Mouse (Mus musculus) liver, embryonic 13.5 days (tissue): ENCODE measurements around the gene Akt2. TPM values are rescaled to one million over a fixed set of nuclear protein-coding genes. Genes with fewer than 3 reads are reported as not detected.
A peak's percentile ranks its signal among the peaks of the same experiment; 100 is the strongest.

ENCODE experiments used
- ATAC-seq: fragments of 200-750 bp; cut with Nextera tagmentation; 2 replicates; pipeline ENCODE4 v1.8.0; 2017; ENCODE audit warnings: low read depth, mild to moderate bottlenecking, moderate number of reproducible peaks, moderate library complexity
- DNase-seq: peaks from one replicate; pipeline ENCODE4 v3.0.0; 2022
- H3K27ac ChIP-seq: fragments of 300-500 bp; sonication (generic); 2 replicates; pipeline ENCODE4 v1.5.1; 2015; ENCODE audit warnings: moderate library complexity, mild to moderate bottlenecking, inconsistent platforms
- H3K27me3 ChIP-seq: fragments of 300-500 bp; sonication (generic); 2 replicates; pipeline ENCODE4 v1.6.1; 2015; ENCODE audit warnings: mild to moderate bottlenecking, inconsistent platforms
- H3K36me3 ChIP-seq: fragments of 300-500 bp; sonication (generic); 2 replicates; pipeline ENCODE4 v1.6.1; 2015; ENCODE audit warnings: mild to moderate bottlenecking, inconsistent platforms
- H3K4me1 ChIP-seq: fragments of 300-500 bp; sonication (generic); replicated peaks from 2 replicates; pipeline ENCODE4 v1.6.1; 2015; ENCODE audit warnings: inconsistent platforms
- H3K4me2 ChIP-seq: fragments of 300-500 bp; sonication (generic); 2 replicates; pipeline ENCODE4 v1.6.1; 2015; ENCODE audit warnings: inconsistent platforms, mild to moderate bottlenecking, moderate library complexity
- H3K4me3 ChIP-seq: fragments of 300-500 bp; sonication (generic); replicated peaks from 2 replicates; pipeline ENCODE4 v1.5.1; 2015; ENCODE audit warnings: mild to moderate bottlenecking, inconsistent platforms
- H3K9ac ChIP-seq: fragments of 300-500 bp; sonication (generic); 2 replicates; pipeline ENCODE4 v1.6.1; 2015; ENCODE audit warnings: mild to moderate bottlenecking, inconsistent platforms
- H3K9me3 ChIP-seq: fragments of 300-500 bp; sonication (generic); replicated peaks from 2 replicates; pipeline ENCODE4 v1.6.1; 2016; ENCODE audit warnings: inconsistent platforms
- WGBS: fragments of 180-500 bp; shearing (Covaris S2); methylation state at CpG from one replicate; pipeline ENCODE4 v1.1.7; 2015; ENCODE audit not compliant: insufficient replicate concordance; 5-methylcytosine and 5-hydroxymethylcytosine counted together
- polyA plus RNA-seq: library from polyadenylated mRNA; unstranded; fragments of >200 nt; fragmentation: Nextera tagmentation; extraction: Ambion mirVana; gene quantifications from 2 replicates; pipeline ENCODE4 v1.2.1, GENCODE M21; 2015

Akt2 gene
- polyA plus RNA-seq: 29.6 and 32.3 TPM in 2 replicates

- Histone ChIP-seq H3K4me3 (peak within 1 kb of the TSS; percentile 73), H3K4me2 (peak within 1 kb of the TSS; percentile 93), H3K9me3 (no peaks in the 10 kb centered on the region), H3K27me3 (no peaks in the 10 kb centered on the region), H3K4me1 (peaks cover 50% of the 10 kb centered on the region), H3K9ac (peak within 1 kb of the TSS; percentile 90), H3K36me3 (peaks cover 10% of the 10 kb centered on the region; the same call in 1 of the 2 replicates), H3K27ac (peak within 1 kb of the TSS; percentile 99)
- under 1% methylated on average over 60 of the region's 71 CpGs for WGBS
- ATAC-seq (peak; percentile 78), DNase-seq (peak; percentile 84)
Measured at GRCm38 (mm10) chr7:27591266-27592216, at the start of gene Akt2. Gene Akt2, plus strand, starts transcription at chr7:27591552.

- Histone ChIP-seq H3K9me3 (no peaks in the 10 kb centered on the region), H3K4me3 (peak overlapping the region; percentile 69), H3K27me3 (no peaks in the 10 kb centered on the region), H3K4me2 (peak overlapping the region; percentile 86), H3K4me1 (peaks cover 78% of the 10 kb centered on the region), H3K9ac (peak overlapping the region; percentile 84), H3K36me3 (peaks cover 27% of the 10 kb centered on the region), H3K27ac (peak overlapping the region; percentile 96)
- DNase-seq (no peak), ATAC-seq (no peak)
- 56% methylated on average over 5 of the region's 5 CpGs for WGBS
Measured at GRCm38 (mm10) chr7:27541922-27542321, 49.4 kb upstream of the Akt2 start.

GRCm38 (mm10) chr7:27542392-27543033, 48.8 kb upstream of the Akt2 start:
- H3K4me1 ChIP-seq: peaks cover 72% of the 10 kb centered on the region
- peak overlapping the region; percentile 86 for H3K4me2 ChIP-seq
- H3K9me3 ChIP-seq: no peaks in the 10 kb centered on the region
- H3K27ac ChIP-seq: peak overlapping the region; percentile 96
- peak overlapping the region; percentile 69 for H3K4me3 ChIP-seq
- peaks cover 21% of the 10 kb centered on the region for H3K36me3 ChIP-seq
- no peaks in the 10 kb centered on the region for H3K27me3 ChIP-seq
- WGBS: 3% methylated on average over 30 of the region's 30 CpGs
- peak overlapping the region; percentile 84 for H3K9ac ChIP-seq
- ATAC-seq (peak; percentile 72), DNase-seq (peak; percentile 81)

GRCm38 (mm10) chr7:27543065-27543464, 48.3 kb upstream of the Akt2 start:
- peak overlapping the region; percentile 69 for H3K4me3 ChIP-seq
- peaks cover 15% of the 10 kb centered on the region for H3K36me3 ChIP-seq
- H3K4me2 ChIP-seq: peak overlapping the region; percentile 86
- DNase-seq: no peak
- H3K4me1 ChIP-seq: peaks cover 67% of the 10 kb centered on the region
- H3K9ac ChIP-seq: peak overlapping the region; percentile 84
- no peaks in the 10 kb centered on the region for H3K9me3 ChIP-seq
- no peak for ATAC-seq
- H3K27me3 ChIP-seq: no peaks in the 10 kb centered on the region
- no peak overlapping the region for H3K27ac ChIP-seq
- WGBS: 41% methylated on average over 6 of the region's 6 CpGs

- no peaks in the 10 kb centered on the region for H3K27me3 ChIP-seq
- ATAC-seq (no peak), DNase-seq (no peak)
- H3K9ac ChIP-seq: no peak overlapping the region
- no peak overlapping the region for H3K4me2 ChIP-seq
- no peak overlapping the region for H3K4me3 ChIP-seq
- H3K9me3 ChIP-seq: no peaks in the 10 kb centered on the region
- H3K27ac ChIP-seq: peak overlapping the region; percentile 4; the same call in 1 of the 2 replicates
- H3K36me3 ChIP-seq: peaks cover 12% of the 10 kb centered on the region
- H3K4me1 ChIP-seq: peaks cover 59% of the 10 kb centered on the region
- 80% methylated on average over 4 of the region's 4 CpGs for WGBS
Measured at GRCm38 (mm10) chr7:27543851-27544250, 47.5 kb upstream of the Akt2 start.

- Histone ChIP-seq H3K27me3 (no peaks in the 10 kb centered on the region), H3K9me3 (no peaks in the 10 kb centered on the region), H3K9ac (no peak overlapping the region), H3K4me2 (no peak overlapping the region), H3K4me1 (peaks cover 52% of the 10 kb centered on the region), H3K27ac (no peak overlapping the region), H3K36me3 (peaks cover 4% of the 10 kb centered on the region; the same call in 1 of the 2 replicates), H3K4me3 (no peak overlapping the region)
- ATAC-seq (no peak), DNase-seq (no peak)
- WGBS: 53% methylated on average over 12 of the region's 12 CpGs
Measured at GRCm38 (mm10) chr7:27544675-27545370, 46.5 kb upstream of the Akt2 start.

- Histone ChIP-seq H3K27ac (no peak overlapping the region), H3K4me3 (no peak overlapping the region), H3K9me3 (no peaks in the 10 kb centered on the region), H3K9ac (no peak overlapping the region), H3K4me2 (no peak overlapping the region), H3K4me1 (peaks cover 36% of the 10 kb centered on the region), H3K36me3 (no peaks in the 10 kb centered on the region), H3K27me3 (no peaks in the 10 kb centered on the region)
- DNase-seq (no peak), ATAC-seq (no peak)
- WGBS: 56% methylated on average over 6 of the region's 6 CpGs
Measured at GRCm38 (mm10) chr7:27549597-27549996, 41.8 kb upstream of the Akt2 start.

GRCm38 (mm10) chr7:27552070-27552469, 39.3 kb upstream of the Akt2 start:
- peak overlapping the region; percentile 87 for H3K9ac ChIP-seq
- ATAC-seq: no peak
- H3K9me3 ChIP-seq: no peaks in the 10 kb centered on the region
- H3K4me1 ChIP-seq: peaks cover 31% of the 10 kb centered on the region
- WGBS: 47% methylated on average over 5 of the region's 5 CpGs
- H3K4me3 ChIP-seq: peak overlapping the region; percentile 84
- peaks cover 12% of the 10 kb centered on the region for H3K36me3 ChIP-seq
- no peak for DNase-seq
- H3K27me3 ChIP-seq: no peaks in the 10 kb centered on the region
- peak overlapping the region; percentile 82 for H3K27ac ChIP-seq
- H3K4me2 ChIP-seq: peak overlapping the region; percentile 81

GRCm38 (mm10) chr7:27552931-27553513, 38.3 kb upstream of the Akt2 start, which contains the start of the genes Pld3 and 2310022A10Rik:
Gene Pld3, minus strand, starts transcription at chr7:27553218.
Gene 2310022A10Rik, plus strand, starts transcription at chr7:27553233.
- peak within 1 kb of the TSS; percentile 84 for H3K4me3 ChIP-seq
- under 1% methylated on average over 41 of the region's 41 CpGs for WGBS
- H3K9me3 ChIP-seq: no peaks in the 10 kb centered on the region
- peak within 1 kb of the TSS; percentile 81 for H3K4me2 ChIP-seq
- peak within 1 kb of the TSS; percentile 87 for H3K9ac ChIP-seq
- H3K4me1 ChIP-seq: peaks cover 31% of the 10 kb centered on the region
- peak within 1 kb of the TSS; percentile 82 for H3K27ac ChIP-seq
- H3K36me3 ChIP-seq: peaks cover 12% of the 10 kb centered on the region
- DNase-seq (peak; percentile 96), ATAC-seq (peak; percentile 100)
- H3K27me3 ChIP-seq: no peaks in the 10 kb centered on the region

- DNase-seq: no peak
- peaks cover 12% of the 10 kb centered on the region for H3K4me1 ChIP-seq
- peak overlapping the region; percentile 2; the same call in 1 of the 2 replicates for H3K27ac ChIP-seq
- H3K9ac ChIP-seq: 0 out of 2 replicates have a peak overlapping the region, but pooled peaks have one; percentile 9
- H3K4me2 ChIP-seq: peak overlapping the region; percentile 23; the same call in 1 of the 2 replicates
- 0 out of 2 replicates have a peak, but pooled peaks have one; percentile 34 for ATAC-seq
- no peaks in the 10 kb centered on the region for H3K9me3 ChIP-seq
- H3K27me3 ChIP-seq: no peaks in the 10 kb centered on the region
- peaks cover 78% of the 10 kb centered on the region for H3K36me3 ChIP-seq
- 46% methylated on average over 8 of the region's 8 CpGs for WGBS
- H3K4me3 ChIP-seq: no peak overlapping the region
Measured at GRCm38 (mm10) chr7:27560291-27560887, 31.0 kb upstream of the Akt2 start.
